7 mouse cellular contexts compared by ENCODE assay signal in genomic region chr19:8756635-8757387, GRCm38 (mm10). TPM values are rescaled to one million over a fixed set of nuclear protein-coding genes. Genes with fewer than 3 reads are reported as not detected.
DNase-seq lines count a peak whose midpoint lies in the region; ATAC-seq lines count a peak whose summit lies in the region.

Gene Nxf1 (plus strand): TSS chr19:8757073.

- no peaks in the 10 kb centered on the region for H3K9me3 ChIP-seq in intestine, embryonic 16.5 days (ENCODE audit: control insufficient read depth, low read length)
- no peaks in the 10 kb centered on the region for H3K9me3 ChIP-seq in midbrain, embryonic 11.5 days (ENCODE audit: control insufficient read depth, low read length)

- peak within 1 kb of the TSS; percentile 92 for H3K4me3 ChIP-seq in intestine, embryonic 16.5 days (ENCODE audit: low read length)
- peak within 1 kb of the TSS; percentile 93 for H3K4me3 ChIP-seq in midbrain, embryonic 11.5 days (ENCODE audit: low read depth, low read length)

- peak within 1 kb of the TSS; percentile 98 for H3K9ac ChIP-seq in intestine, embryonic 16.5 days (ENCODE audit: low read depth, low read length)
- peak within 1 kb of the TSS; percentile 90 for H3K9ac ChIP-seq in midbrain, embryonic 11.5 days (ENCODE audit: low read length)

- DNase-seq in adrenal gland, adult 18-20 months (ENCODE audit: low spot score in 2 of 2) = peak; percentile 95
- DNase-seq in embryo, embryonic 11 days = peak; percentile 99
- DNase-seq in gastrocnemius, postnatal 36 days = peak; percentile 85 to 91
- DNase-seq in left cerebral cortex, postnatal 36 days (ENCODE audit: low spot score in 2 of 2) = peak; percentile 90 to 93
- DNase-seq in midbrain, embryonic 11.5 days (ENCODE audit: low spot score, missing footprints) = peak; percentile 99
- peak; percentile 93 for DNase-seq in skeletal muscle tissue, adult 2 months (ENCODE audit: low read depth, low spot score)

- no peaks in the 10 kb centered on the region for H3K27me3 ChIP-seq in intestine, embryonic 16.5 days (replicated peaks; ENCODE audit: control insufficient read depth, insufficient read depth, low read length)
- H3K27me3 ChIP-seq in midbrain, embryonic 11.5 days (ENCODE audit: control insufficient read depth, insufficient read depth, low read length) = no peaks in the 10 kb centered on the region

- peaks cover 19% of the 10 kb centered on the region for H3K4me1 ChIP-seq in intestine, embryonic 16.5 days (ENCODE audit: control insufficient read depth, insufficient read depth, low read length)
- H3K4me1 ChIP-seq in midbrain, embryonic 11.5 days (ENCODE audit: control insufficient read depth, insufficient read depth, low read length) = peaks cover 10% of the 10 kb centered on the region

- intact Hi-C loops in gastrocnemius, postnatal 36 days (cut with DNase I) = no loop called here
- intact Hi-C loops in left cerebral cortex, postnatal 36 days (cut with DNase I) = no loop called here

- H3K27ac ChIP-seq in intestine, embryonic 16.5 days (ENCODE audit: low read length) = peak within 1 kb of the TSS; percentile 92
- peak within 1 kb of the TSS; percentile 75 for H3K27ac ChIP-seq in midbrain, embryonic 11.5 days (ENCODE audit: low read depth, low read length)

- under 1% methylated on average over 75 of the region's 75 CpGs for WGBS in intestine, embryonic 16.5 days
- WGBS in midbrain, embryonic 11.5 days = under 1% methylated on average over 74 of the region's 75 CpGs

- H3K36me3 ChIP-seq in intestine, embryonic 16.5 days (ENCODE audit: control insufficient read depth, insufficient read depth, low read length) = 0 out of 2 replicates have a peak, but pooled peaks cover 8% of the 10 kb centered on the region
- H3K36me3 ChIP-seq in midbrain, embryonic 11.5 days (ENCODE audit: control insufficient read depth, insufficient read depth, low read length) = peaks cover 15% of the 10 kb centered on the region

- H3K4me2 ChIP-seq in intestine, embryonic 16.5 days (ENCODE audit: low read depth, low read length) = peak within 1 kb of the TSS; percentile 78
- peak within 1 kb of the TSS; percentile 85 for H3K4me2 ChIP-seq in midbrain, embryonic 11.5 days

- ATAC-seq in intestine, embryonic 16.5 days = peak; percentile 95
- ATAC-seq in midbrain, embryonic 11.5 days (ENCODE audit: low FRiP score) = peak; percentile 97

RNA-seq across cellular contexts. Expression of gene Nxf1, which starts in this region (rescaled TPM):
- total RNA-seq in adrenal gland, adult 18-20 months (2021) = 100 to 1,000 TPM; 127 to 144 TPM
- 10 to 100 TPM; 24.1 to 32.9 TPM for total RNA-seq in gastrocnemius, postnatal 36 days (2021)
- polyA plus RNA-seq in intestine, embryonic 16.5 days (2015; fragmentation: Nextera tagmentation; extraction: Ambion mirVana) = 133 and 137 TPM in 2 replicates
- total RNA-seq in left cerebral cortex, postnatal 36 days (2021) = 10 to 100 TPM; 68.5 to 99.7 TPM
- 209 and 235 TPM in 2 replicates for polyA plus RNA-seq in midbrain, embryonic 11.5 days (2014; fragmentation: Nextera tagmentation; extraction: Ambion mirVana)

Comparison
In these comparisons a context has a peak if more than half of its experiments do, and no peak if none do; other contexts are left out.
1. Peak in every context shown above with its lines: DNase-seq, ATAC-seq, H3K4me3 ChIP-seq and H3K27ac ChIP-seq.